Mouse (Mus musculus) hindbrain, embryonic 16.5 days (tissue): ENCODE measurements around the gene A830018L16Rik. TPM values are rescaled to one million over a fixed set of nuclear protein-coding genes. Genes with fewer than 3 reads are reported as not detected.

Source experiments
- ATAC-seq: fragments of 200-750 bp; cut with Nextera tagmentation; 2 replicates; pipeline ENCODE4 v1.8.0; 2017; ENCODE audit warnings: moderate TSS enrichment, moderate library complexity
- H3K27ac ChIP-seq: fragments of 300-500 bp; sonication (generic); 2 replicates; pipeline ENCODE4 v1.5.1; 2014; ENCODE audit warnings: low read depth, mild to moderate bottlenecking, control low read depth, low read length, moderate library complexity
- H3K27me3 ChIP-seq: fragments of 300-500 bp; sonication (generic); replicated peaks from 2 replicates; pipeline ENCODE4 v1.6.1; 2014; ENCODE audit warnings: low read length; ENCODE audit not compliant: control insufficient read depth, insufficient read depth
- H3K36me3 ChIP-seq: fragments of 300-500 bp; sonication (generic); 2 replicates; pipeline ENCODE4 v1.6.1; 2014; ENCODE audit warnings: mild to moderate bottlenecking, low read length, moderate library complexity, mixed read lengths; ENCODE audit not compliant: control insufficient read depth, insufficient read depth
- H3K4me1 ChIP-seq: fragments of 300-500 bp; sonication (generic); 2 replicates; pipeline ENCODE4 v1.6.1; 2014; ENCODE audit warnings: low read depth, low read length; ENCODE audit not compliant: control insufficient read depth, insufficient read depth
- H3K4me2 ChIP-seq: fragments of 300-500 bp; sonication (generic); 2 replicates; pipeline ENCODE4 v1.6.1; 2014; ENCODE audit warnings: mild to moderate bottlenecking, low read length, control low read depth, moderate library complexity
- H3K4me3 ChIP-seq: fragments of 300-500 bp; sonication (generic); 2 replicates; pipeline ENCODE4 v1.5.1; 2014; ENCODE audit warnings: mild to moderate bottlenecking, low read length, control low read depth, moderate library complexity
- H3K9ac ChIP-seq: fragments of 300-500 bp; sonication (generic); 2 replicates; pipeline ENCODE4 v1.6.1; 2014; ENCODE audit warnings: low read depth, mild to moderate bottlenecking, control low read depth, low read length, moderate library complexity
- H3K9me3 ChIP-seq: fragments of 300-500 bp; sonication (generic); 2 replicates; pipeline ENCODE4 v1.6.1; 2014; ENCODE audit warnings: mild to moderate bottlenecking, low read length, moderate library complexity; ENCODE audit not compliant: control insufficient read depth
- WGBS: fragments of 180-500 bp; shearing (Covaris S2); extraction: QIAGEN DNeasy Blood & Tissue Kit; methylation state at CpG from one replicate; pipeline ENCODE4 v1.1.7; 2014; 5-methylcytosine and 5-hydroxymethylcytosine counted together
- polyA plus RNA-seq: library from polyadenylated mRNA; unstranded; fragments of >200 nt; fragmentation: Nextera tagmentation; extraction: Ambion mirVana; gene quantifications from 2 replicates; pipeline ENCODE4 v1.2.1, GENCODE M21; 2015

Gene A830018L16Rik
- 12.9 and 15.9 TPM in 2 replicates for polyA plus RNA-seq

DNA sequence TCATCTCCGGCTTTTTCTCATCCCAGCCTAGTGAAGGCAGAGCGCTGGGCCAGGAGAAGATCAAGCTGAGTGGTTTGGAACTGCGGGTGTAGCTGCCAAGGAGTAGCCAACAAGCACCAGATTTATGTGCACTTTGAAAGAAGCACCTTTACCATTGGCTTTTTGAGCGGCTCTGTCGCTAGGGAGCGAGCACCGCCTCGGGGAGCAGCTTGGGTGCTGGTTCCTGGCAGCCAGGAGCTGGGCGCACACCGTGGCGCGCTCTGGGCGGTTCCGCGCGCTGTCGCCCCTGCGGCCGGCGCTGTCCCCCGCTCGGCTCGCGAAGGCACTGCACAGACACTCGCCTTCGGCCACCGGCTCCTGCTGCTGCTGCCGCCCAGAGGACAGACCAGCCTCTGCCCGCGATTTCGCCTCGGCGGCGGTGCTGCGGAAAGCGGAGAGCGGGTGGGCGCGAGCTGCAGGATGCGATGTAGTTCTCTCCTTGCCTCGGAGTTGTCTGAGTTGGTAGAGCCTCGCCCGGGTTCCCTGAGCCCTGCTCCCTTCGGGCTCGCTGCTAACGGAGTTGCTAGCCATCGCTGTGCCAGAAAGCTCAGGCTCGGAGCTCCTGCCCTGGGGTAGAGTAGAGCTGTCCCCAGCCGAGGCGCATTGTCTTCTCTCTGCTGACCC, at the start of gene A830018L16Rik:
TSS of gene A830018L16Rik (plus strand) at position 212 of the 663 bp plus-strand sequence.
- ATAC-seq = peak; percentile 99
- Histone ChIP-seq H3K4me1 (peaks cover 6% of the 10 kb centered on the region; the same call in 1 of the 2 replicates), H3K4me2 (peak within 1 kb of the TSS; percentile 92), H3K9me3 (no peaks in the 10 kb centered on the region), H3K4me3 (peak within 1 kb of the TSS; percentile 70), H3K27ac (peak within 1 kb of the TSS; percentile 73), H3K9ac (peak within 1 kb of the TSS; percentile 78), H3K27me3 (no peaks in the 10 kb centered on the region; the same call in 1 of the 2 replicates), H3K36me3 (no peaks in the 10 kb centered on the region)
- under 1% methylated on average over 47 of the region's 50 CpGs for WGBS

DNA sequence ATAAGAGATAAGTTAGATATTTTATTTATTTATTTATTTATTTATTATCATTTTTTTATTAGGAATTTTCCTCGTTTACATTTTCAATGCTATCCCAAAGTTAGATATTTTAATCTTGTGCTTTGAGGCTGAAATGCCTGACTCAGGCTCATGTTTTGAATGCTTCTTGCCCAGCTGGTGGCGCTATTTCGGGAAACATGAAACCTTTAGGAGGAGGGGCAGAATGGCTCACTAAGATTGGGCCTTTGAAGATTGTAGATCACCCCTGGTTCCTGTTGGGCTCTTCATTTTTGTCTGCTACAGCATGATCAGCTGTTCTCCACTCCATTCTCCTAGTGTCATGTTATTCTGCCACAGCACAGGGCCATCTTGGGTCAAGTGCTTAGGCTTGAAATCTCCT, 28.1 kb upstream of the A830018L16Rik start:
- H3K4me2 ChIP-seq = no peak overlapping the region
- H3K9me3 ChIP-seq = no peaks in the 10 kb centered on the region
- H3K9ac ChIP-seq = no peak overlapping the region
- no peak overlapping the region for H3K4me3 ChIP-seq
- 54% methylated on average over 3 of the region's 3 CpGs for WGBS
- H3K4me1 ChIP-seq = no peaks in the 10 kb centered on the region
- no peak for ATAC-seq
- H3K27ac ChIP-seq = no peak overlapping the region
- H3K27me3 ChIP-seq = no peaks in the 10 kb centered on the region
- H3K36me3 ChIP-seq = no peaks in the 10 kb centered on the region

DNA sequence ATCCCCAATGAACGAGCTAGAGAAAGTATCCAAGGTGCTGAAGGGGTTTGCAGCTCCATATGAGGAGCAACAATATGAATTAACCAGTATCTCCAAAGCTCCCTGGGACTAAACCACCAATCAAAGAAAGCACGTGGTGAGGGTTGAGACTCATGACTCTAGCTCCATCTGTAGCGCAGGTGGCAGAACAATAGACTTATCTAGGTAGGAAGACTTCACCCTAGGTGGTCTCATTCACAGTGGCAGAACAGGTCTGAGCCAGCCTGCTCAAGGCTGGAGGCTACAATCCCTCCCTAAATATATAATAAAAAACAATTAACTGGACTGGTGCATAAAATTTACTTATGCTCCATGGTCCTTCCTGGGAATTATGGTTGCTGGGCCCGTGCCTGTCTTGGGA, 18.5 kb upstream of the A830018L16Rik start:
- H3K27ac ChIP-seq = no peak overlapping the region
- no peaks in the 10 kb centered on the region for H3K36me3 ChIP-seq
- no peak overlapping the region for H3K4me3 ChIP-seq
- H3K9ac ChIP-seq = no peak overlapping the region
- H3K27me3 ChIP-seq = no peaks in the 10 kb centered on the region
- no peak for ATAC-seq
- no peaks in the 10 kb centered on the region for H3K4me1 ChIP-seq
- 49% methylated on average over 4 of the region's 4 CpGs for WGBS
- no peaks in the 10 kb centered on the region for H3K9me3 ChIP-seq
- H3K4me2 ChIP-seq = no peak overlapping the region

DNA sequence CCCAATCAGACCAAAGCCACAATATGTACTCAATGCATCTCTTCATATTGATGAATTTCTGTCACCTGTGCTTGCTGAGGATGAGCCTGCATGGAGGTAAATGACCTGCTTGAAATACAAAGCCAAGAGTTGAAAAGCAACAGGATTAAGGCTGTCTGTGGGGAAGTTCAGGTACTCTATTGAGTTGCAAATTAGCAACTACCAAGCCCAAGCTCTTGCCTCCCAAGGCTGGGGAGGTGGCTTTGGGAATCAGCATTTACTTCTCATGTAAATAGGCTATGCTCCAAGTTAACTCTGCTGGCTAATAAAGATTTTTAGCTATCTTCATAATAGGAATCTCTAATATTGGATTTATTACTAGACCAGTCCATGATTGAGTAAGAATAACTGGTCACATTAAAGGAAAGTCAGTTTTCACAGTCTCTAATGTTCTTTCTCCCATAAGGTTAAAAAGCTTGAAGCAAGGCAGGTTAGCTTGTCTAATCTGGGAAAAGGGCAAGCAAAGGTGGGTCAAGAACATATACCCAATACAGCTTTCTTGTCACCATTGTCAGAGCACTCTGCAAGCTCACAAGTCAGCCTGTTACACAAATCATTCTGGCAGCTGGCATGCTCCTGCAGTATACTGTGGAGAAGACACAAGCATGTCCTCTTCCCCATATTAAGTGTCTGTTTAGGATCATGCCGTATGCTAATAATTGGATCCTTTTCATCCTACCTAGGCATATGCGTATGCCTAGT, 17.7 kb upstream of the A830018L16Rik start:
- Histone ChIP-seq H3K4me1 (no peaks in the 10 kb centered on the region), H3K9me3 (no peaks in the 10 kb centered on the region), H3K4me3 (no peak overlapping the region), H3K36me3 (no peaks in the 10 kb centered on the region), H3K9ac (no peak overlapping the region), H3K27me3 (no peaks in the 10 kb centered on the region), H3K27ac (no peak overlapping the region), H3K4me2 (no peak overlapping the region)
- WGBS = 90% methylated on average over 2 of the region's 2 CpGs
- ATAC-seq = no peak

DNA sequence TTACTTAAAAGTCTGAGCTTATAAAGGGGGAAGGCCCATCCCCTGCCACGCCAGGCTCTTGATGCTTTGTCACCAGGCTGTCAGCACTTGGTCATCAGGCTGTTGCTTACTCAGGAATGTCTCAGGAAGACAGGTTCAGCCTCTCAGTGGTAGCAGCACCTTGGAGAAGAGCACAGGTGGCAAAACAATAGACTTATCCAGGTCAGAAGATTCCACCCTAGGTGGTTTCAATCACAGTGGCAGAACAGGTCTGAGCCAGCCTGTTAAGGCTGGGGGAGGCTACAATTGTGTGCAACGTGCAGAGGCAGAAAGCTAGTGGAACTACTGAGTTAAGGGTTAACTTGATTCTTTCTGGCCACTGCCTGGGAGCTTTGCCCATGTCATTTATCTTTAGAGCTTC, 12.7 kb upstream of the A830018L16Rik start:
- no peaks in the 10 kb centered on the region for H3K27me3 ChIP-seq
- no peak overlapping the region for H3K4me2 ChIP-seq
- 33% methylated on average over 2 of the region's 2 CpGs for WGBS
- H3K4me3 ChIP-seq = no peak overlapping the region
- ATAC-seq = no peak
- H3K4me1 ChIP-seq = no peaks in the 10 kb centered on the region
- H3K9me3 ChIP-seq = no peaks in the 10 kb centered on the region
- H3K36me3 ChIP-seq = no peaks in the 10 kb centered on the region
- H3K27ac ChIP-seq = no peak overlapping the region
- H3K9ac ChIP-seq = no peak overlapping the region

DNA sequence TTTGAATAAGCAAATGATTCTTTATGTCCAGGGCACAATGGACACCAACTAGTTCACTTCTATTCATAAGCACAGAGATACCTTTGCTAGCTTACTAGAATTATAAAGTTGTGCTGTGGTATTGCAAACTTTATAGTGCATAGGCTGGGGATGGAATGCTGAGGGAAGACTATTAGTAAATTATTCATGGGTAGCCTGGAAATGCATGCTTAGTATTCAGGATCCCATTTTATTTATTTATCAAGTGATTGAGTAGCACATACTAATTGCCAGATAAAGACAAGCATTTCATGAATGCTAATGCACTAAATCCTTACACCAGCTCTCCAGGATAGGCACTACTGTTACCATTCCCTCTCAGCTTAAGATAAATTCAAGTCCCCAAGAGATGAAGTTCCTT, 8.4 kb upstream of the A830018L16Rik start:
- ATAC-seq = no peak
- H3K27ac ChIP-seq = no peak overlapping the region
- H3K4me2 ChIP-seq = no peak overlapping the region

DNA sequence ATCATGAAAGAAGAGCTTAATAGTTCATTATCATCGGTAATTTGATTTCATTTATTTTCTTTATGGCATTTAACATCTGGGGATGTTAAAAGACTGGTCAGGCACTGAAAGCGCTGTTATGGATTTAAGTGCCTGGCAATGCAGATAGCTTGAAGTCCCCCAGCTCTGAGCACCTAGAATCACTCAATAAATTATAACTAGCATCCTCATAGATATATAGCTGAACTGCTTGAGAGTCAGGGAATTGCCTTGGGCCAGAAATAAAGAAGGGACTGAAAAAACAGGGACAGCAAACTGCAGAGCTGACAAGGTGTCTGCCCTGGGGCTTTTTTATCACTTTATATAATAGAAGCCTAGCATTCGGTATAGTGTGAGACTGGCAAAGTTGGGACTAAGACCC, 7.9 kb upstream of the A830018L16Rik start:
- Histone ChIP-seq H3K4me3 (no peak overlapping the region), H3K4me2 (no peak overlapping the region), H3K4me1 (no peaks in the 10 kb centered on the region), H3K9me3 (no peaks in the 10 kb centered on the region), H3K27ac (no peak overlapping the region), H3K27me3 (no peaks in the 10 kb centered on the region), H3K36me3 (no peaks in the 10 kb centered on the region), H3K9ac (no peak overlapping the region)
- 78% methylated on average over 3 of the region's 3 CpGs for WGBS
- no peak for ATAC-seq

More for the DNA sequence above, 8.4 kb upstream of the A830018L16Rik start:
- H3K4me1 ChIP-seq = no peaks in the 10 kb centered on the region
- H3K36me3 ChIP-seq = no peaks in the 10 kb centered on the region
- no peaks in the 10 kb centered on the region for H3K27me3 ChIP-seq
- H3K9ac ChIP-seq = no peak overlapping the region
- H3K4me3 ChIP-seq = no peak overlapping the region
- no peaks in the 10 kb centered on the region for H3K9me3 ChIP-seq

DNA sequence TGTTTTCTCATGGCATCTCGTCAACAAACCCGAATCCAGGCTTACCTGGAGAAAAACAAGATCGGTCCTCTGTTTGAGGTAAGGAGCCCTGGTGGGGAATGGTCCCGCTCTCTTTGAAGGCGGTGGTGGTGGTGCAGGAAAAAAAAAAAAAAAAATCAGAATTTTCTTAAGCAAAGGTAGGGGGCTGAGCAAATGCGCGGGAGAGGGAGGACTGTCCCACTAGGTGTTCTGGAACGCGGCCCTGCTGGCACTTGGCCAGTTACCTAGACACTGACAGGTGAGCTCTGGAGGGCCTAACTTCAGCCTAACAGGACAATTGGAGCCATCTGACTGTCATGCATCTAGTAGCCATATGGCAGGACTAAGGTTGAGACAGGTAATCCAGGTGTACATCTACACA, 655 bp downstream of the A830018L16Rik start:
- peak; percentile 16; the same call in 1 of the 2 replicates for ATAC-seq
- peaks cover 6% of the 10 kb centered on the region; the same call in 1 of the 2 replicates for H3K4me1 ChIP-seq
- H3K27me3 ChIP-seq = no peaks in the 10 kb centered on the region; the same call in 1 of the 2 replicates
- H3K27ac ChIP-seq = peak overlapping the region; percentile 73
- no peaks in the 10 kb centered on the region for H3K9me3 ChIP-seq
- peak overlapping the region; percentile 92 for H3K4me2 ChIP-seq
- peak overlapping the region; percentile 70 for H3K4me3 ChIP-seq
- peak overlapping the region; percentile 78 for H3K9ac ChIP-seq
- no peaks in the 10 kb centered on the region for H3K36me3 ChIP-seq
- under 1% methylated on average over 9 of the region's 9 CpGs for WGBS

DNA sequence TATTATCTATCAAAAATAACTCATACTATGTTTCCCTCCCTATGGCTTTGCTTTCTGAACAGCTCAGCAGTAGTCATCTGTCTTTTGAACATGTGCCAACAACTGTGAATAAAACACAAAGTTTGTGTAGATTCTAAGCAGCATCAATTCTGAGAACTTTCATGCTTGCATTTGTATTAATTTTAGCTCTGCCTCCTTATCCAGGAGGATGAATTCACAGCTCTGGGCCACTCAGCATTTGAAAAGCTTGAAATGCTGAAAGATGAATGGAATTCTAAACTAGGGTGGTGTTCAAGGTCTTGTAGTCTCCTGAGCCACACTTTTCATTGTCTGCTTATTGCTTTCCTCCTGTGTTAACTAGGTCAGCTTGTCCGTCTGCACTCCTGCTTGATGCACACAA, 13.4 kb downstream of the A830018L16Rik start:
- 85% methylated on average over 1 of the region's 1 CpGs for WGBS
- Histone ChIP-seq H3K9me3 (no peaks in the 10 kb centered on the region), H3K27me3 (no peaks in the 10 kb centered on the region), H3K4me2 (no peak overlapping the region), H3K4me1 (no peaks in the 10 kb centered on the region), H3K4me3 (no peak overlapping the region), H3K27ac (no peak overlapping the region), H3K9ac (no peak overlapping the region), H3K36me3 (no peaks in the 10 kb centered on the region)
- ATAC-seq = no peak
